Mouse (Mus musculus) heart, embryonic 13.5 days (tissue): ENCODE measurements around the gene Pik3ca. TPM values are rescaled to one million over a fixed set of nuclear protein-coding genes. Genes with fewer than 3 reads are reported as not detected.

Experiments
- ATAC-seq: fragments of 200-750 bp; cut with Nextera tagmentation; 2 replicates; pipeline ENCODE4 v1.8.0; 2017; ENCODE audit warnings: moderate TSS enrichment; ENCODE audit not compliant: insufficient number of reproducible peaks, low FRiP score, low TSS enrichment; ENCODE audit errors: extremely low read depth
- H3K27ac ChIP-seq: fragments of 300-500 bp; sonication (generic); replicated peaks from 2 replicates; pipeline ENCODE4 v1.5.1; 2015; ENCODE audit warnings: moderate library complexity, mild to moderate bottlenecking, inconsistent platforms
- H3K27me3 ChIP-seq: fragments of 300-500 bp; sonication (generic); replicated peaks from 2 replicates; pipeline ENCODE4 v1.6.1; 2015; ENCODE audit warnings: mild to moderate bottlenecking, inconsistent platforms
- H3K36me3 ChIP-seq: fragments of 300-500 bp; sonication (generic); 2 replicates; pipeline ENCODE4 v1.6.1; 2015; ENCODE audit warnings: mild to moderate bottlenecking, inconsistent platforms
- H3K4me1 ChIP-seq: fragments of 300-500 bp; sonication (generic); 2 replicates; pipeline ENCODE4 v1.6.1; 2015; ENCODE audit warnings: inconsistent platforms
- H3K4me2 ChIP-seq: fragments of 300-500 bp; sonication (generic); 2 replicates; pipeline ENCODE4 v1.6.1; 2015; ENCODE audit warnings: inconsistent platforms, mild to moderate bottlenecking, moderate library complexity
- H3K4me3 ChIP-seq: fragments of 300-500 bp; sonication (generic); 2 replicates; pipeline ENCODE4 v1.5.1; 2015; ENCODE audit warnings: moderate library complexity, mild to moderate bottlenecking, inconsistent platforms
- H3K9ac ChIP-seq: fragments of 300-500 bp; sonication (generic); 2 replicates; pipeline ENCODE4 v1.6.1; 2015; ENCODE audit warnings: inconsistent platforms, mild to moderate bottlenecking, moderate library complexity
- H3K9me3 ChIP-seq: fragments of 300-500 bp; sonication (generic); 2 replicates; pipeline ENCODE4 v1.6.1; 2016; ENCODE audit warnings: inconsistent platforms
- WGBS: fragments of 180-500 bp; shearing (Covaris S2); methylation state at CpG from one replicate; pipeline ENCODE4 v1.1.7; 2015; ENCODE audit warnings: mixed read lengths; 5-methylcytosine and 5-hydroxymethylcytosine counted together
- polyA plus RNA-seq: library from polyadenylated mRNA; unstranded; fragments of >200 nt; fragmentation: Nextera tagmentation; extraction: Ambion mirVana; gene quantifications from 2 replicates; pipeline ENCODE4 v1.2.1, GENCODE M21; 2015

Gene Pik3ca
- polyA plus RNA-seq, 1 experiment from 2014 or later, result 5.2 TPM

GRCm38 (mm10) chr3:32490928-32491315, 93.5 kb downstream of the Pik3ca start:
- ATAC-seq, result no peak
- Histone ChIP-seq H3K9ac (no peak overlapping the region), H3K9me3 (no peaks in the 10 kb centered on the region)

DNA sequence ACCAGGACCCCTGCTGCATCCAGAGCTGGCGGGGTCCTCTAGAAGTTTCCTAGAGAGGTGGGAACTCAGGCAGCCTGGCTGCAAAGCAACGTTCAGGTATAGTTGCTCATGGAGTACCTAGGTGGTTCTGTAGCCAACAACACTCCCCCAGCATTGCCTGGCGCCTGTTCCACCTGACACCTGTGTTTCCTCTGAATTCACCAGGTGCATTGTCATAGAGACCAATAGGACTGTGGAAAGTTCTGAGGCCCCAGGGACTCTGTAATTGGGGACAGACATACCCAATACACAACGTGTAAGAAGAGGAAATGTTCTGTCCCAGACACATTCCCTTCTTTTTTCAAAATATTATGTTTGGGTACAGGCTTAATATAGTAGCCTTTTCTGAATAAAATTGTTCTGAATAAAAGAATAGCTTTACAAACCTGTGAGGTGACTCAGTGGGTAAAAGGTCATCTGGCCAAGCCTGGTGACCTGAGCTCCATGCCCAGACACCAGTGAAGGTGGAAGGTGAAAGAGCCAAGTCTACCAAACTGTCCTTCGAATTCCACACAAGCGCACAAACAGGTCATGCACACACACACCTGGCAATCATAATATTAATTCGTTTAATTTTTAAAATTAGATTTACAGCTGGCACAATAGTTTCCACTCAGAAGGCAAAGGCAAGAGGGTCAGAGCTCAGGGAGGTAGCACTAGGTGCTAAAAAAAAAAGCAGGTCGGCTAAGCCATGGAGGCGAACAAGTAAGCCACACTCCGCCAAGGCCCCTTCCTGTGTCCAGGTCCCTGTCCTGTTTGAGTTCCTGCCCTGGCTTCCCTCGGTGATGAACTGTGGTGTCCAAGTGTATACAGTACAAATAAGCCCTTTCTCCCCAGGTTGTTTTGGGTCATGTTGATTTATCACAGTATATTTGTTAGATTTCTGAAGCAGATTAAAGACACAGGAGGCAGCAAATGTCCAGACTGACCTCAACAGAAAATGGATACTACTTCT, 94.9 kb downstream of the Pik3ca start, which contains the start of gene Kcnmb3:
Gene Kcnmb3, minus strand, starts transcription at position 135 of the 994 bp plus-strand sequence.
- no peaks in the 10 kb centered on the region; the same call in 1 of the 2 replicates for H3K4me1 ChIP-seq
- H3K27ac ChIP-seq, result no peak within 1 kb of the TSS
- ATAC-seq, result no peak
- no peaks in the 10 kb centered on the region for H3K9me3 ChIP-seq
- no peaks in the 10 kb centered on the region for H3K36me3 ChIP-seq
- 66% methylated on average over 11 of the region's 11 CpGs for WGBS
- no peaks in the 10 kb centered on the region for H3K27me3 ChIP-seq
- no peak within 1 kb of the TSS for H3K9ac ChIP-seq
- no peak within 1 kb of the TSS for H3K4me3 ChIP-seq
- no peak within 1 kb of the TSS for H3K4me2 ChIP-seq

More at GRCm38 (mm10) chr3:32490928-32491315, 93.5 kb downstream of the Pik3ca start:
- H3K36me3 ChIP-seq, result no peaks in the 10 kb centered on the region
- H3K27me3 ChIP-seq, result no peaks in the 10 kb centered on the region
- H3K4me2 ChIP-seq, result no peak overlapping the region
- H3K4me3 ChIP-seq, result no peak overlapping the region
- H3K27ac ChIP-seq, result no peak overlapping the region
- no peaks in the 10 kb centered on the region for H3K4me1 ChIP-seq

DNA sequence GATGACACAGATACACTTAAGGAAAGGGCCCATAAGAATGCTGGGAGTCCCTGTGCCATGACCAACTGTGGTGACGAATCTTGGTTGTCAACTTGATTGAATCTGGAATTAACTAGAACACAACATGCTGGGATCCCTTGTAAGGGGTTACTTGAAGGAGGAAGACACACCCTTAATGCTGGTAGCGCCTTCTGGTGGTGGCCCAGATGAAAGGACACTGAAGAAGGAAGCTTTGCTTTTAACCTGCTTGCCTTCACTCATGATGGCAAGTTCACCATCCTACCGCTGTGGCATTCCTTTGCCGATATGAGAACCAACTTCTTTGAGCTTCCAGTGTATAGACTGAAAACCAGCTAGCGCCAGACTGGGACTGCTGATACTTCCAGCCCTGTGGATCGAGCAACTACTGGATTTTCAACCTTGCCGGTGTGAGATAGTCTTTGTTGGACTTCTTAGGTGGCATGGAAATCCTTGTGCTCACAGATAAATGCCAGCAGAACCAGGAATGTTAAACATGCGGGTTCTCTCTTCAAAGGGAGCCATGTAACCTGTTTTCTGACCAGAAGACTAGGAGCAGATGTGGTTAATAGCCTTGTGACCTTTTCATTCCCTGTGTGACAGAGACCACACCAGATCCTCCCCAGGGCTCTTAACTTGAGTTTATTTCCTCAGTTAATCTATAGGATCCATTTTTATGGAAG, 97.1 kb downstream of the Pik3ca start:
- no peak for ATAC-seq

DNA sequence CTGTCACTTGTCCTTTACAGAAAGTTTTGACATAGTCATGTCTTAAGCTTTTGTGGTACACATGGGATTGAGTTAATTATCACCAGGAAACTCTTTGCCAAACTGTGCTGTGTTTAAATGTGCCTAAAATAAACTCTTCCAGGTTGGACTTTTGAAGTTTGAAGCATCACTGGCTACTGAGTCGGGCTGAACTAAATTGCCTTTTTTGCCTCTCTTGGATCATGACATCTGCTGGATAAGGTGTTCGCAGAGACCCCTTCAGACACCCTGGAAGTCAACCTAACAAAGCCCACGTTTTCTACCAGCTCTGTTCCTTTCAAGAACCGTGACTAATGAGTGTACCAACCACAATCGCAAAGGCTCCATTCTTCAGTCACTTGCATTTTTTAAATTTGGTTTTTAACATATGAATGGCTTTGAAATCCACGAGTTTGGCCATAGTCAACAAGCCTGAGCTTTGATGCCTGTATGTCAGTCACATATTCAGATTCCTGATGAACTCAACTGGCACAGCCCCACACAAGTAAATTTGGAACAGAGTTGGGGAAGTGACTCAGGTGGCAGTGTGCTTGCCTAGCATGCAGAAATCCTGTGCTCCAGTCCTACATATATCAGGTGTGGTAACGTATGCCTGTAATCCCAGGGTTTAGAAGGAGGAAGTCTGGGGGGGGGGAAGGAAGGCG, 97.8 kb downstream of the Pik3ca start:
- Histone ChIP-seq H3K9ac (no peak overlapping the region), H3K4me1 (no peaks in the 10 kb centered on the region; the same call in 1 of the 2 replicates), H3K36me3 (no peaks in the 10 kb centered on the region), H3K9me3 (no peaks in the 10 kb centered on the region), H3K4me2 (no peak overlapping the region), H3K4me3 (no peak overlapping the region), H3K27me3 (no peaks in the 10 kb centered on the region), H3K27ac (no peak overlapping the region)
- ATAC-seq, result no peak
- 79% methylated on average over 8 of the region's 8 CpGs for WGBS

More for the DNA sequence above, 97.1 kb downstream of the Pik3ca start:
- Histone ChIP-seq H3K4me1 (no peaks in the 10 kb centered on the region; the same call in 1 of the 2 replicates), H3K36me3 (no peaks in the 10 kb centered on the region), H3K27me3 (no peaks in the 10 kb centered on the region), H3K4me3 (no peak overlapping the region), H3K27ac (no peak overlapping the region), H3K4me2 (no peak overlapping the region), H3K9me3 (no peaks in the 10 kb centered on the region), H3K9ac (no peak overlapping the region)
- 76% methylated on average over 8 of the region's 8 CpGs for WGBS

DNA sequence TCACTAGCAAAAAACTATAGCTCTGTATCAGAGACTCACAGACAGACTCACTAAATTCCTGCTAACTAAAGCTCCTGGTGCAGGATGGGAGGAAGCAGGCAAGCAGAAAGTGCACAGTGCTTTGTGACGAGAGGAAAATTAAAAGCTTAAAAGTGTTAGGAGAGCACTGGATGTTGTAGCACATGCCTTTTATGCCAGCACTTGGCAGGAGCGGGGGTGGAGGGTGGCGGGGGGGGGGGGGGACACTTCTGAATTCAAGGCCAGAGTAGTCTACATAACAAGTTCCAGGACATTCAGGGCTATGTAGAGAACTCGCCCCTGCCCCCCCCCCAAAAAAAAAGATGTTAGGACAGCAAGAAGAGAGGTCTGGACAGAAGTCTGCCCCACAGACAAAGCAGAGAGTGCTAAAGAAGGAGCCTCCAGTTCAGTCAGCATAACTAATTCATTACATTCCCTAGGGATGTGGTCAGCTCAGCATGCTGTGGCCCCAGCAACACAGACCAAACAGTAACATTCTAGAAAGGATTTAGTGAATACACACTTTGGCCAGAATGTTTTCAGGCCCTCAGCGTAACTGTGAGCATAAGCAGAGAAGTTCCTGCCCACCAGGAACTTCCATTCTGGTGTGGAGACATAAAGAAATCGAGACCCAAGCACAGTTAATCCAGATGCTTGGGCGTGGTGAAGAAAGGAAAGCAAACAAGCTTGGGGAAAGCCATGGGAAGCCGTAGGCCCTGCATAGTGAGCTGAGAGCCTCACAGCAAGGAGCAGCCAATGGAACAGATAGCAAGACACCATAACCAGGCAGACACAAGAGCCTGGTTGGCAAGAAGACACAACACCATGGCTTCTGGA, 98.6 kb downstream of the Pik3ca start:
- Histone ChIP-seq H3K27ac (no peak overlapping the region), H3K9ac (no peak overlapping the region), H3K4me1 (no peaks in the 10 kb centered on the region; the same call in 1 of the 2 replicates), H3K4me2 (no peak overlapping the region), H3K9me3 (no peaks in the 10 kb centered on the region), H3K36me3 (no peaks in the 10 kb centered on the region), H3K4me3 (no peak overlapping the region), H3K27me3 (no peaks in the 10 kb centered on the region)
- ATAC-seq, result no peak
- WGBS, result 53% methylated on average over 8 of the region's 8 CpGs

DNA sequence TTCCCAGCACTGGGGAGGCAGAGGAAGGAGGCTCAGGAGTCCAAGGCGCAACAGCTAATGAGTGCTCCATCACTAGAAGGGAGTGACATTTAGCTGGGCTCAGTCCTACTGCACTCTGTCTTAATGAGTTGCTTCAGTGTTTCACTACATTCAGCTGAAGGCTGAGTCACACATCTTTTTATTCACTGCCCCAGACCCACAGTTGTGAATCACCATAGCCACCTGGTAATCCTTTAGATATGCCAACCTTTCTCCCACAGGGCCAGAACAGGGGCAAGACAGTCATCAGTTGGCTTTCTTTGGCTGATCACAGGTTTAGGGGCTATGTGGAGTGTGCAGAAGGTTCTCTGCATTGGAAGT, 99.2 kb downstream of the Pik3ca start:
- Histone ChIP-seq H3K27me3 (no peaks in the 10 kb centered on the region), H3K27ac (no peak overlapping the region), H3K9ac (no peak overlapping the region), H3K4me3 (no peak overlapping the region), H3K36me3 (no peaks in the 10 kb centered on the region), H3K9me3 (no peaks in the 10 kb centered on the region), H3K4me1 (no peaks in the 10 kb centered on the region; the same call in 1 of the 2 replicates), H3K4me2 (no peak overlapping the region)
- no peak for ATAC-seq
- 95% methylated on average over 1 of the region's 1 CpGs for WGBS

DNA sequence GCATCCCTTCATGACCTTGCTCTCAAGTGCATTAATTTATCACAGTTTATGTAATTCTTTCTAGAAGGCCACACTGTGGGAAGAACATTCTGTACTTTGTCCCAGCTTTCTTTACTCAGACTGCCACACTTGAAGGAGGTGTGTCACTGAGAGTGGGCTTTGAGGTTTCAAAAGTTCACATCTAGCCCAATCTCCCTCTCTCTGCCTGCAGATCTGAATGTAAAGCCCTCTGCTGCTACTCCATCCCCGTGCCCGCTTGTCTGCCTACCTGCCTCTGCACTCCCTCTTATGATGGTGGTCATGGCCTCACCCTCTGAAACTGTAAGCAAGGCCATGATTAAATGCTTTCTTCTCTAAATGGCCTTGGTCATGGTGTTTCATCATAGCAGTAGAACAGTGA, 102.9 kb downstream of the Pik3ca start:
- 84% methylated on average over 2 of the region's 2 CpGs for WGBS
- Histone ChIP-seq H3K27me3 (no peaks in the 10 kb centered on the region), H3K36me3 (no peaks in the 10 kb centered on the region)

DNA sequence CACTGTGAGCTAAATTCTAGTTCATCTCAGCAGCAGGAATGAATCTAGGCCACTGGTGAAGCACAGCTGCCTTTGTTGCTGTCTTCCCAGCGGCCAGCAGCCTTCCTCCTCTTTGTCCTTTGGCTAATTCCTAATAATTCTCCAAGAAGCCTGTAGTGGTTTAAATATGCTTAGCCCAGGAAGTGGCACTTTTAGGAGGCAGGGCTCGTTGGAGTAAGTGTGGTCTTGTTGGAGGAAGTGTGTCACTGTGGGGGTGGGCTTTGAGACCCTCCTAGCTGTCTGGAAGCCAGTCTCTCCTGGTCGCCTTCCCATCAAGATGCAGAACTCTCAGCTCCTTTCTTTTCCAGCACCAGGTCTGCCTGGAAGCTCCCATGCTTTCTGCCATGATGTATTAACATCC, 108.4 kb downstream of the Pik3ca start:
- Histone ChIP-seq H3K9me3 (no peaks in the 10 kb centered on the region), H3K4me1 (peaks cover 14% of the 10 kb centered on the region), H3K4me2 (no peak overlapping the region), H3K4me3 (no peak overlapping the region), H3K36me3 (no peaks in the 10 kb centered on the region), H3K27ac (no peak overlapping the region), H3K9ac (no peak overlapping the region), H3K27me3 (no peaks in the 10 kb centered on the region)
- 62% methylated on average over 3 of the region's 3 CpGs for WGBS
- no peak for ATAC-seq

More for the DNA sequence above, 102.9 kb downstream of the Pik3ca start:
- H3K4me3 ChIP-seq, result no peak overlapping the region
- no peak overlapping the region for H3K9ac ChIP-seq
- H3K27ac ChIP-seq, result no peak overlapping the region
- H3K4me1 ChIP-seq, result no peaks in the 10 kb centered on the region; the same call in 1 of the 2 replicates
- no peaks in the 10 kb centered on the region for H3K9me3 ChIP-seq
- ATAC-seq, result no peak
- H3K4me2 ChIP-seq, result no peak overlapping the region

GRCm38 (mm10) chr3:32506366-32507225, 109.1 kb downstream of the Pik3ca start:
- Histone ChIP-seq H3K36me3 (no peaks in the 10 kb centered on the region), H3K4me3 (no peak overlapping the region), H3K4me2 (no peak overlapping the region), H3K27me3 (no peaks in the 10 kb centered on the region), H3K9me3 (no peaks in the 10 kb centered on the region), H3K27ac (no peak overlapping the region), H3K9ac (no peak overlapping the region), H3K4me1 (peaks cover 18% of the 10 kb centered on the region)
- WGBS, result 63% methylated on average over 11 of the region's 11 CpGs
- no peak for ATAC-seq
